In the genomic region with DNA sequence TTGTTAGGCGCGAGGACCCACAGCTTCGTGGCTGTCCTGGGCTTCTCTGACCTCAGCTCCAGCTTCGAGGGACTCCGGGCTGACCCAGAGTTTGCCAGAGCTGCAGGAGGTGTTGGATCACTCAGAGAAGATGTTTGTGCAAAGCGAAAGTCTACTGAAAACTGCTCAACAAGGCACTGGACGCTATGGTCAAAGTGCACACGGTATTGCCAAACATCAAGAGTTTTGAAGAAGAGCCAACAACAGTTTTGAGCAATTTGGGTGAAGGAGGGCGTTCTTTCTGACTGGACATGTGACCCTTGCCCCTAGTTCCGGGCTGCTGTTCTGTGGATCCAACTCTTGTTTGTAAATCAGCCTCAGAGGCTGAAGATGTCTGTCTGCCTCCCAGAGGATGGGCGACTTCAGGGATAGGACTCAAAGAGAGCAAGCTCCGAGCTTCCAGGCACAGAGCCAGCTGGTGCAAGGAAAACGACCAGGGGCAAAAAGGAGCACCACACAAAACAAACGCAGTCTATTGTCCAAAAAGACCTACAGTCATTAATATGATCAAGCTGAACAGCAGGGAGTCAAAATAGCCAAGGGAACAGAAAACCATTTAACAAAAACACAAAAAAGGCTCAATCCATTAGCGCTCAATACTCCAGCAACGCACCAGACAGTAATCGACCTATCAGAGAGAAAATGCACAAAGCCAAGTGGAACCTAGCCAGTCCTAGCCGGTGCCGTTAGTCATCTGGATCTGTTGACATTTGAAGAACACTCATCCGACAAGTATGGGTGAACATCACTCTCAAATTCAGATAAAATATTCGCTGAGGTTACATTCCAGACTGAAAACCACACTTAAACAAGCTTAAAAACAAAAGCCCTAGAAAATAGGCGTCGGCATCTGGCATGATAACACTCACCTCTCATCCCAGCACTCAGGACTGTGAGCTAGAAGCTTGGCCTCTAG, we compare ENCODE assay signal across 8 mouse cellular contexts. TPM values are rescaled to one million over a fixed set of nuclear protein-coding genes. Genes with fewer than 3 reads are reported as not detected.
DNase-seq lines count a peak whose midpoint lies in the region; ATAC-seq and TF ChIP-seq lines count a peak whose summit lies in the region.

No protein-coding gene starts in this region.

- no peak overlapping the region for H3K4me3 ChIP-seq in heart, embryonic 11.5 days (ENCODE audit: low read depth, low read length)
- H3K4me3 ChIP-seq in cerebellum, adult 2 months (replicated peaks; ENCODE audit: insufficient read depth, low read depth, low read length), result peak overlapping the region; percentile 41
- peak overlapping the region; percentile 13 to 15; a peak in 1 of 4 replicates for H3K4me3 ChIP-seq in liver, embryonic 14.5 days (ENCODE audit: insufficient read depth in 1 of 2, low read depth in 2 of 2, low read length in 2 of 2)

- TF ChIP-seq EP300 in liver, embryonic 14.5 days (IDR thresholded peaks at IDR 0.05; ENCODE audit: low read depth), result no peak

- H3K4me2 ChIP-seq in heart, embryonic 11.5 days, result no peak overlapping the region; the same call in 1 of the 2 replicates
- peak overlapping the region; percentile 35; the same call in 1 of the 2 replicates for H3K4me2 ChIP-seq in liver, embryonic 14.5 days (ENCODE audit: low read depth)

- H3K36me3 ChIP-seq in heart, embryonic 11.5 days (ENCODE audit: control insufficient read depth, insufficient read depth, low read length), result peaks cover 8% of the 10 kb centered on the region; the same call in 1 of the 2 replicates
- H3K36me3 ChIP-seq in liver, embryonic 14.5 days (replicated peaks; ENCODE audit: control insufficient read depth, insufficient read depth, low read depth), result no peaks in the 10 kb centered on the region; the same call in 1 of the 2 replicates

- no peak overlapping the region for H3K27ac ChIP-seq in heart, embryonic 11.5 days (ENCODE audit: low read depth, low read length)
- no peak overlapping the region for H3K27ac ChIP-seq in cerebellum, adult 2 months (ENCODE audit: insufficient read depth, low read length)
- peak overlapping the region; percentile 32 for H3K27ac ChIP-seq in liver, embryonic 14.5 days

- no peak for ATAC-seq in heart, embryonic 11.5 days (replicated peaks; ENCODE audit: insufficient number of reproducible peaks, low FRiP score, low TSS enrichment)
- ATAC-seq in liver, embryonic 14.5 days (ENCODE audit: insufficient read depth), result peak; percentile 11; the same call in 1 of the 2 replicates
- no peak for ATAC-seq in activated CD4-positive, CD25-positive, alpha-beta regulatory T cell, adult 4 months

- no peak for TF ChIP-seq CTCF in cerebellum, adult 2 months (IDR thresholded peaks at IDR 0.05; ENCODE audit: borderline replicate concordance, insufficient read depth, low read depth, low read length)
- TF ChIP-seq CTCF in liver, embryonic 14.5 days (IDR thresholded peaks at IDR 0.05; ENCODE audit: low read depth), result no peak

- H3K9ac ChIP-seq in heart, embryonic 11.5 days (ENCODE audit: low read depth, low read length), result no peak overlapping the region
- no peak overlapping the region; the same call in 1 of the 2 replicates for H3K9ac ChIP-seq in liver, embryonic 14.5 days (replicated peaks)

- no peaks in the 10 kb centered on the region for H3K9me3 ChIP-seq in heart, embryonic 11.5 days (replicated peaks; ENCODE audit: control insufficient read depth, low read length)
- H3K9me3 ChIP-seq in liver, embryonic 14.5 days (ENCODE audit: control insufficient read depth, low read length), result no peaks in the 10 kb centered on the region

- WGBS in heart, embryonic 11.5 days (ENCODE audit: insufficient replicate concordance), result 66% methylated on average over 23 of the region's 23 CpGs
- 31% methylated on average over 23 of the region's 23 CpGs for WGBS in cerebellum, adult 2 months
- 66% methylated on average over 23 of the region's 23 CpGs for WGBS in liver, embryonic 14.5 days (ENCODE audit: insufficient replicate concordance)

- peak; percentile 94 for DNase-seq in heart, adult 11 months
- DNase-seq in ES-CJ7 (ENCODE audit: low read depth, low spot score), result peak; percentile 34
- peak; percentile 35 to 42 for DNase-seq in cerebellum, adult 2 months
- DNase-seq in heart, postnatal 4 days, result peak; percentile 47
- peak in 2 of 3 experiments; percentile 31 to 42 for DNase-seq in liver, embryonic 14.5 days (ENCODE audit: low read depth in 3 of 3, low spot score in 3 of 3)
- no peak for DNase-seq in spleen, postnatal 36 days (ENCODE audit: low spot score in 2 of 2)

- H3K4me1 ChIP-seq in heart, embryonic 11.5 days (ENCODE audit: control insufficient read depth, insufficient read depth, low read length), result peaks cover 5% of the 10 kb centered on the region; the same call in 1 of the 2 replicates
- H3K4me1 ChIP-seq in cerebellum, adult 2 months (ENCODE audit: control insufficient read depth, insufficient read depth, low read length), result peaks cover 7% of the 10 kb centered on the region
- H3K4me1 ChIP-seq in liver, embryonic 14.5 days (replicated peaks; ENCODE audit: control insufficient read depth in 2 of 2, insufficient read depth in 2 of 2, low read length in 1 of 2), result peaks cover 5 to 7% of the 10 kb centered on the region in 2 experiments

- no peak for TF ChIP-seq POLR2A in cerebellum, adult 2 months (IDR thresholded peaks at IDR 0.05; ENCODE audit: borderline replicate concordance, insufficient read depth, low read length)

- no peaks in the 10 kb centered on the region for H3K27me3 ChIP-seq in heart, embryonic 11.5 days (ENCODE audit: control insufficient read depth, insufficient read depth, low read length)
- H3K27me3 ChIP-seq in cerebellum, adult 2 months (ENCODE audit: control insufficient read depth, insufficient read depth, low read length), result no peaks in the 10 kb centered on the region
- H3K27me3 ChIP-seq in liver, embryonic 14.5 days (ENCODE audit: control insufficient read depth, insufficient read depth, low read length), result no peaks in the 10 kb centered on the region

RNA-seq across cellular contexts. Expression of gene Cpeb3, which starts 55.8 kb away (rescaled TPM):
- 4.3 and 4.4 TPM in 2 replicates for polyA plus RNA-seq in heart, embryonic 11.5 days (2014; fragmentation: Nextera tagmentation; extraction: Ambion mirVana)
- 41.5 and 41.6 TPM in 2 replicates for polyA plus RNA-seq in cerebellum, adult 2 months (2012; rRNA removed)
- total RNA-seq in heart, postnatal 4 days (2021), result 10 to 100 TPM; 38.5 to 45.0 TPM
- polyA plus RNA-seq in liver, embryonic 14.5 days (2012; rRNA removed), result 1.8 and 2.4 TPM in 2 replicates
- polyA plus RNA-seq in liver, embryonic 14.5 days (2014; fragmentation: Nextera tagmentation; extraction: Ambion mirVana), result 1.8 and 1.9 TPM in 2 replicates
- polyA plus RNA-seq in activated CD4-positive, CD25-positive, alpha-beta regulatory T cell, adult 4 months (2017; shearing (Covaris generic)), result under 1 TPM in 1 of 2 experiments, not detected in 1; 0.09 TPM

RNA-seq across cellular contexts. Expression of gene March5, which starts 56.9 kb away (rescaled TPM):
- polyA plus RNA-seq in heart, embryonic 11.5 days (2014; fragmentation: Nextera tagmentation; extraction: Ambion mirVana), result 89.6 and 96.3 TPM in 2 replicates
- 67.2 and 67.7 TPM in 2 replicates for polyA plus RNA-seq in cerebellum, adult 2 months (2012; rRNA removed)
- 10 to 100 TPM; 78.4 to 79.7 TPM for total RNA-seq in heart, postnatal 4 days (2021)
- polyA plus RNA-seq in liver, embryonic 14.5 days (2012; rRNA removed), result 40.9 and 69.6 TPM in 2 replicates
- polyA plus RNA-seq in liver, embryonic 14.5 days (2014; fragmentation: Nextera tagmentation; extraction: Ambion mirVana), result 145 and 153 TPM in 2 replicates
- polyA plus RNA-seq in activated CD4-positive, CD25-positive, alpha-beta regulatory T cell, adult 4 months (2017; shearing (Covaris generic)), result 10 to 100 TPM; 12.4 to 12.7 TPM

Comparison
In these comparisons a context has a peak if more than half of its experiments do, and no peak if none do; other contexts are left out.
1. DNase-seq: peak in heart, adult 11 months (single experiment), ES-CJ7 (single experiment), cerebellum, adult 2 months (2 of 2), heart, postnatal 4 days (single experiment) and liver, embryonic 14.5 days (2 of 3); none in spleen, postnatal 36 days (0 of 2).